Mouse (Mus musculus) urinary bladder, postnatal 36 days (tissue): ENCODE results near the gene Zmynd8.

Experiments used
- DNase-seq, 2 experiments: peaks; one replicate each; pipeline ENCODE4 v3.0.0; 2022; ENCODE audit warnings: low spot score in 2 of 2, mixed read lengths in 1 of 2

Gene Zmynd8

GRCm38 (mm10) chr2:165879403-165880178 lies 19.2 kb downstream of the Zmynd8 start:
- no peak for DNase-seq

GRCm38 (mm10) chr2:165878907-165879361 lies 19.9 kb downstream of the Zmynd8 start:
- no peak for DNase-seq

GRCm38 (mm10) chr2:165878021-165878585 lies 20.7 kb downstream of the Zmynd8 start:
- DNase-seq, result no peak

- DNase-seq, result no peak
These were observed 21.6 kb downstream of the Zmynd8 start for GRCm38 (mm10) chr2:165877180-165877579.

GRCm38 (mm10) chr2:165876201-165876918 lies 22.5 kb downstream of the Zmynd8 start:
- DNase-seq, result no peak

- DNase-seq, result peak in 1 of 2 experiments; percentile 48
These were observed 23.3 kb downstream of the Zmynd8 start for GRCm38 (mm10) chr2:165875406-165875955.

GRCm38 (mm10) chr2:165874461-165875339 lies 24.1 kb downstream of the Zmynd8 start:
- peak; percentile 69 to 86 for DNase-seq

- no peak for DNase-seq
These were observed 25.0 kb downstream of the Zmynd8 start for GRCm38 (mm10) chr2:165873777-165874176.

GRCm38 (mm10) chr2:165873196-165873595 lies 25.6 kb downstream of the Zmynd8 start:
- no peak for DNase-seq

- DNase-seq, result no peak
These were observed 29.6 kb downstream of the Zmynd8 start for GRCm38 (mm10) chr2:165869257-165869656.

GRCm38 (mm10) chr2:165868522-165869175 lies 30.2 kb downstream of the Zmynd8 start:
- no peak for DNase-seq

- DNase-seq, result no peak
These were observed 31.3 kb downstream of the Zmynd8 start for GRCm38 (mm10) chr2:165867549-165867948.

GRCm38 (mm10) chr2:165866951-165867387 lies 31.8 kb downstream of the Zmynd8 start:
- DNase-seq, result no peak

GRCm38 (mm10) chr2:165866412-165866811 lies 32.4 kb downstream of the Zmynd8 start:
- no peak for DNase-seq

GRCm38 (mm10) chr2:165864769-165865168 lies 34.0 kb downstream of the Zmynd8 start:
- no peak for DNase-seq

- no peak for DNase-seq
These were observed 36.9 kb downstream of the Zmynd8 start for GRCm38 (mm10) chr2:165861683-165862594.

- DNase-seq, result no peak
These were observed 37.7 kb downstream of the Zmynd8 start for GRCm38 (mm10) chr2:165860962-165861682.

- DNase-seq, result no peak
These were observed 38.4 kb downstream of the Zmynd8 start for GRCm38 (mm10) chr2:165860447-165860846.
